Mouse (Mus musculus): Measurements from ENCODE around the gene Ncam1. TPM values are rescaled to one million over a fixed set of nuclear protein-coding genes. Genes with fewer than 3 reads are reported as not detected.
A peak's percentile ranks its signal among the peaks of the same experiment; 100 is the strongest.

Gene Ncam1
- polyA plus RNA-seq, 1 experiment = 7.2 TPM

- no peaks in the 10 kb centered on the region for H3K4me1 ChIP-seq (ENCODE audit: control insufficient read depth, insufficient read depth, low read length)
- peak overlapping the region; percentile 35 for H3K9ac ChIP-seq (ENCODE audit: low read depth, poor library complexity, severe bottlenecking)
- TF ChIP-seq POLR2A (IDR thresholded peaks at IDR 0.05; ENCODE audit: insufficient read depth, low read length) (no peak), EP300 (IDR thresholded peaks at IDR 0.05; ENCODE audit: insufficient read depth, low read depth, low read length) (no peak), CTCF (IDR thresholded peaks at IDR 0.05; ENCODE audit: low read depth, low read length) (peak; percentile 60)
- H3K36me3 ChIP-seq (ENCODE audit: control insufficient read depth, insufficient read depth, low read length, poor library complexity, severe bottlenecking) = no peaks in the 10 kb centered on the region
- no peak overlapping the region for H3K27ac ChIP-seq (ENCODE audit: insufficient read depth, low read length)
- H3K27me3 ChIP-seq (ENCODE audit: control insufficient read depth, insufficient read depth, low read length, poor library complexity, severe bottlenecking) = no peaks in the 10 kb centered on the region
- H3K9me3 ChIP-seq (replicated peaks; ENCODE audit: control insufficient read depth, insufficient read depth, low read length, poor library complexity, severe bottlenecking) = no peaks in the 10 kb centered on the region
- peak overlapping the region; percentile 78 for H3K4me3 ChIP-seq (ENCODE audit: low read depth, low read length)
Observed at GRCm38 (mm10) chr9:49485250-49485891, 313.4 kb downstream of the Ncam1 start.

GRCm38 (mm10) chr9:49483316-49483715 is 315.4 kb downstream of the Ncam1 start:
- no peak overlapping the region for H3K4me3 ChIP-seq (ENCODE audit: low read depth, low read length)
- H3K27ac ChIP-seq (ENCODE audit: insufficient read depth, low read length) = no peak overlapping the region
- H3K36me3 ChIP-seq (ENCODE audit: control insufficient read depth, insufficient read depth, low read length, poor library complexity, severe bottlenecking) = no peaks in the 10 kb centered on the region
- no peaks in the 10 kb centered on the region for H3K9me3 ChIP-seq (replicated peaks; ENCODE audit: control insufficient read depth, insufficient read depth, low read length, poor library complexity, severe bottlenecking)
- no peaks in the 10 kb centered on the region for H3K27me3 ChIP-seq (ENCODE audit: control insufficient read depth, insufficient read depth, low read length, poor library complexity, severe bottlenecking)
- no peak overlapping the region for H3K9ac ChIP-seq (ENCODE audit: low read depth, poor library complexity, severe bottlenecking)
- H3K4me1 ChIP-seq (ENCODE audit: control insufficient read depth, insufficient read depth, low read length) = no peaks in the 10 kb centered on the region
- TF ChIP-seq EP300 (IDR thresholded peaks at IDR 0.05; ENCODE audit: insufficient read depth, low read depth, low read length) (no peak), POLR2A (IDR thresholded peaks at IDR 0.05; ENCODE audit: insufficient read depth, low read length) (no peak), CTCF (IDR thresholded peaks at IDR 0.05; ENCODE audit: low read depth, low read length) (no peak)

DNA sequence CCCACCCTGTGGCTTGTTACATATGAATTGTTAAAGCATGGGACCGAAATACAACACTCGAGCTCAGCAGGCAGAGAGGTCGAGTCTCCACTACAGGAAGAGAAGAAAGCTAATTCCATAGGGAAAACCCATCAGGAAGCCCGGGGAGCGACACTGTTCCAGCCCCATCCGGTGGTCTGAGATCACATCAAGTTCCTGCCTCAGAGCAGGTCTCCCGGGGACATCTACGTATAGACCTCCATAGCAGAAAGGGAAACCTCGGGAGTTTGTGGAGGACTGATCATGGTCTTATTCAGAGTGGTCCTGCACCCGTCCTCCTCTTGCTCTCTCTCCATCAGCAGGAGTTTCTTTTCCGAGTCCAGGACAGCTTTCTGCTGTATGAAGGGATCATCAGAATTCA is 326.6 kb downstream of the Ncam1 start:
- no peaks in the 10 kb centered on the region for H3K36me3 ChIP-seq (ENCODE audit: control insufficient read depth, insufficient read depth, low read length, poor library complexity, severe bottlenecking)

GRCm38 (mm10) chr9:49470946-49471345 is 327.8 kb downstream of the Ncam1 start:
- no peak for TF ChIP-seq EP300 (IDR thresholded peaks at IDR 0.05; ENCODE audit: insufficient read depth, low read depth, low read length)
- no peak for TF ChIP-seq POLR2A (IDR thresholded peaks at IDR 0.05; ENCODE audit: insufficient read depth, low read length)
- no peak for TF ChIP-seq CTCF (IDR thresholded peaks at IDR 0.05; ENCODE audit: low read depth, low read length)
- no peaks in the 10 kb centered on the region for H3K27me3 ChIP-seq (ENCODE audit: control insufficient read depth, insufficient read depth, low read length, poor library complexity, severe bottlenecking)
- no peak overlapping the region for H3K4me3 ChIP-seq (ENCODE audit: low read depth, low read length)
- no peak overlapping the region for H3K27ac ChIP-seq (ENCODE audit: insufficient read depth, low read length)
- no peaks in the 10 kb centered on the region for H3K4me1 ChIP-seq (ENCODE audit: control insufficient read depth, insufficient read depth, low read length)
- no peaks in the 10 kb centered on the region for H3K9me3 ChIP-seq (replicated peaks; ENCODE audit: control insufficient read depth, insufficient read depth, low read length, poor library complexity, severe bottlenecking)
- H3K36me3 ChIP-seq (ENCODE audit: control insufficient read depth, insufficient read depth, low read length, poor library complexity, severe bottlenecking) = no peaks in the 10 kb centered on the region
- no peak overlapping the region for H3K9ac ChIP-seq (ENCODE audit: low read depth, poor library complexity, severe bottlenecking)

More for the DNA sequence above, 326.6 kb downstream of the Ncam1 start:
- TF ChIP-seq POLR2A (IDR thresholded peaks at IDR 0.05; ENCODE audit: insufficient read depth, low read length) (no peak), CTCF (IDR thresholded peaks at IDR 0.05; ENCODE audit: low read depth, low read length) (no peak), EP300 (IDR thresholded peaks at IDR 0.05; ENCODE audit: insufficient read depth, low read depth, low read length) (no peak)
- Histone ChIP-seq H3K4me1 (ENCODE audit: control insufficient read depth, insufficient read depth, low read length) (no peaks in the 10 kb centered on the region), H3K27ac (ENCODE audit: insufficient read depth, low read length) (no peak overlapping the region), H3K9ac (ENCODE audit: low read depth, poor library complexity, severe bottlenecking) (no peak overlapping the region), H3K27me3 (ENCODE audit: control insufficient read depth, insufficient read depth, low read length, poor library complexity, severe bottlenecking) (no peaks in the 10 kb centered on the region), H3K9me3 (replicated peaks; ENCODE audit: control insufficient read depth, insufficient read depth, low read length, poor library complexity, severe bottlenecking) (no peaks in the 10 kb centered on the region), H3K4me3 (ENCODE audit: low read depth, low read length) (no peak overlapping the region)

- Histone ChIP-seq H3K27me3 (ENCODE audit: control insufficient read depth, insufficient read depth, low read length, poor library complexity, severe bottlenecking) (no peaks in the 10 kb centered on the region), H3K9me3 (replicated peaks; ENCODE audit: control insufficient read depth, insufficient read depth, low read length, poor library complexity, severe bottlenecking) (no peaks in the 10 kb centered on the region)
Observed at GRCm38 (mm10) chr9:49470006-49470405, 328.7 kb downstream of the Ncam1 start.

DNA sequence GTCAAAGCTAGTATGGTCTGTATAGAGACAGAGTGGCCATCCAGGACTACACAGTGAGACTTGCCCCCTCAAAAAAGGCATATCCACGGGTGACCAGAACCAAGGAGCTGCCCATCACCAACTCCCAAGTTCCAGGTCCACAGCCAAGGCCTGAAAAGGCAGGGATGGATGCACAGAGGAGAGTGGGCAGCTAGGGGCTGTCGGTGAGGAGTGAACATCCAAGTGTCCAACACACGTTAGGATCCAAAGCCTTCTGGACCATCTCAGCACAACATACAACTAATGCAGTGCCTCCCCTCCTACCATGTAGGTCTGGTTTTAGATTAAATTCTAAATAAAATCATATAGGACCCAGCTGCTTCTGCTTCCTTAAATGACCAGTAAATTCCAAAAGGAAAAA is 342.6 kb downstream of the Ncam1 start:
- no peak overlapping the region for H3K4me3 ChIP-seq (ENCODE audit: low read depth, low read length)
- TF ChIP-seq CTCF (IDR thresholded peaks at IDR 0.05; ENCODE audit: low read depth, low read length) = no peak
- TF ChIP-seq POLR2A (IDR thresholded peaks at IDR 0.05; ENCODE audit: insufficient read depth, low read length) = no peak
- no peak for TF ChIP-seq EP300 (IDR thresholded peaks at IDR 0.05; ENCODE audit: insufficient read depth, low read depth, low read length)
- H3K4me1 ChIP-seq (ENCODE audit: control insufficient read depth, insufficient read depth, low read length) = no peaks in the 10 kb centered on the region
- no peaks in the 10 kb centered on the region for H3K9me3 ChIP-seq (replicated peaks; ENCODE audit: control insufficient read depth, insufficient read depth, low read length, poor library complexity, severe bottlenecking)
- no peaks in the 10 kb centered on the region for H3K27me3 ChIP-seq (ENCODE audit: control insufficient read depth, insufficient read depth, low read length, poor library complexity, severe bottlenecking)
- H3K36me3 ChIP-seq (ENCODE audit: control insufficient read depth, insufficient read depth, low read length, poor library complexity, severe bottlenecking) = no peaks in the 10 kb centered on the region
- no peak overlapping the region for H3K9ac ChIP-seq (ENCODE audit: low read depth, poor library complexity, severe bottlenecking)
- H3K27ac ChIP-seq (ENCODE audit: insufficient read depth, low read length) = no peak overlapping the region

More at GRCm38 (mm10) chr9:49470006-49470405, 328.7 kb downstream of the Ncam1 start:
- Histone ChIP-seq H3K4me1 (ENCODE audit: control insufficient read depth, insufficient read depth, low read length) (no peaks in the 10 kb centered on the region), H3K27ac (ENCODE audit: insufficient read depth, low read length) (no peak overlapping the region), H3K9ac (ENCODE audit: low read depth, poor library complexity, severe bottlenecking) (no peak overlapping the region), H3K4me3 (ENCODE audit: low read depth, low read length) (no peak overlapping the region), H3K36me3 (ENCODE audit: control insufficient read depth, insufficient read depth, low read length, poor library complexity, severe bottlenecking) (no peaks in the 10 kb centered on the region)
- TF ChIP-seq POLR2A (IDR thresholded peaks at IDR 0.05; ENCODE audit: insufficient read depth, low read length) (no peak), EP300 (IDR thresholded peaks at IDR 0.05; ENCODE audit: insufficient read depth, low read depth, low read length) (no peak), CTCF (IDR thresholded peaks at IDR 0.05; ENCODE audit: low read depth, low read length) (no peak)
